Mouse (Mus musculus): ENCODE results near the gene Ppp2r5c.

DNA sequence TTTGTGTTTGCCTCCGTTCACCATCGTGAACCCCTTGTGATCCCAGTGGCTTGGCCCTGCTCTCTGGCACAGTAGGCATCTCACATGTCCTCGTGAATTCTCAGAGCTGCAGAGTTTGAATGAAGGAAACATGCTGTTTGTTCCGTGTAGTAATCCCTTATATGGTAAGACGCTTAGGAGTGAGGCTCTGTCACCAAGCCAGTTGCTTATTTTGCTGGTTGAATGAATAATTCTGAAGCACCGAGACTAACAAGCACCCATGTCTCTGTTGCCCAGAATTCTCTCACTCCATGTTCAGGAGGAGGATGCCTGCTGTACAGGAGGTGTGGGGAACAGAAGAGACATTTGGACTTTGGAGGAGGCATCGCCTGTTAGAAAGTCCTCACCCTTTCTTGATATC lies 9.1 kb downstream of the Ppp2r5c start:
- TF ChIP-seq CTCF (IDR thresholded peaks at IDR 0.05) (no peak), EP300 (IDR thresholded peaks at IDR 0.05) (no peak)
